Mouse (Mus musculus): ENCODE results near the gene Ints5. TPM values are rescaled to one million over a fixed set of nuclear protein-coding genes. Genes with fewer than 3 reads are reported as not detected.

The Ints5 gene
- 10 to 100 TPM; 30.2 to 43.9 TPM for polyA plus RNA-seq (2012; fragmentation: generic; extraction: Trizol)

DNA sequence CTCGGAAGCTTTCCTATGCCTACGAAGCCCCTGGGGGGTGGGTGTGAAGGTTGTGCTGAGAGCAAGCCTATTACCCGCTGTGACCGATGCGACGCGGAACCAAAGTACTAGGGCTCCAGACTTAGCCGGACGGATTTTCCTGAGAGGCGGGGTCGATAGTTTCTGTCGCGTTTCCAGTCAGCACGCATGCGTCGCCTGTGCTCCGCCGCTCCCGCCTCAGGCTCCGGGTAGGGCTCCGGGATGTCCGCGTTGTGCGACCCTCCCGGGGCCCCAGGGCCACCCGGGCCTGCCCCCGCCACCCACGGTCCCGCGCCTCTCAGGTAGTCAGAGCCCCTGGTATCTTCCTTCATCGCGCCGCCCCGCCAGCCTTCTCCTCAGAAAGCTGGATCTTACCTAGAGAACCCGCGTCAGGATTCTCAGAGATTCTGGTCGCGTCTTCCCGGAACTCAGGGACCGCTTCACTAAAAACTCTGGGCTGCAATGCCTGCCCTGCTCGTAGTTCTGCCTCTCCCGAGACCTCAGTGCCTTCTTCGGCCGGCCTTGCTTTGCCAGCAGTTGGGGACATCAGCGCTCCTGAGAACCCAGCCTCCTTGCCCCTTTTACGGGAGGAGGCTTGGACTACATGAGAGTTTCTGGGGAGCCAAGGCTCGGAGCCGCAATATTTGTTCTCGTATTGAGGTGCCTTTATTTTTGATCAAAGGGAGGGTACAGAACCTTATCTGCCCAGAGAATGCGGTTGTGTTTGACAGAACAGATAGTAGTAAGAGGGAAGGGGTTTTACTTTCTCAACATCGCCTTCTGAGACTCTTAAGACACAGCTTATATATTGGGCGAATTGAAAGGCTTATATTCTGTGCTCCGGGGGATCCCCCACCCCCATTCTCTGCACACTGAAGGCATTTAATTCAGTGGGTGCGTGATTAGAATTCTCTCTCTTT lies at the start of gene Ints5:
Gene Ints5, plus strand, starts transcription at position 177 of the 938 bp plus-strand sequence.

GRCm38 (mm10) chr19:8850402-8850901 lies 42.4 kb upstream of the Ints5 start, which contains the start of gene Lrrn4cl:
Gene Lrrn4cl (plus strand): TSS chr19:8850768.

DNA sequence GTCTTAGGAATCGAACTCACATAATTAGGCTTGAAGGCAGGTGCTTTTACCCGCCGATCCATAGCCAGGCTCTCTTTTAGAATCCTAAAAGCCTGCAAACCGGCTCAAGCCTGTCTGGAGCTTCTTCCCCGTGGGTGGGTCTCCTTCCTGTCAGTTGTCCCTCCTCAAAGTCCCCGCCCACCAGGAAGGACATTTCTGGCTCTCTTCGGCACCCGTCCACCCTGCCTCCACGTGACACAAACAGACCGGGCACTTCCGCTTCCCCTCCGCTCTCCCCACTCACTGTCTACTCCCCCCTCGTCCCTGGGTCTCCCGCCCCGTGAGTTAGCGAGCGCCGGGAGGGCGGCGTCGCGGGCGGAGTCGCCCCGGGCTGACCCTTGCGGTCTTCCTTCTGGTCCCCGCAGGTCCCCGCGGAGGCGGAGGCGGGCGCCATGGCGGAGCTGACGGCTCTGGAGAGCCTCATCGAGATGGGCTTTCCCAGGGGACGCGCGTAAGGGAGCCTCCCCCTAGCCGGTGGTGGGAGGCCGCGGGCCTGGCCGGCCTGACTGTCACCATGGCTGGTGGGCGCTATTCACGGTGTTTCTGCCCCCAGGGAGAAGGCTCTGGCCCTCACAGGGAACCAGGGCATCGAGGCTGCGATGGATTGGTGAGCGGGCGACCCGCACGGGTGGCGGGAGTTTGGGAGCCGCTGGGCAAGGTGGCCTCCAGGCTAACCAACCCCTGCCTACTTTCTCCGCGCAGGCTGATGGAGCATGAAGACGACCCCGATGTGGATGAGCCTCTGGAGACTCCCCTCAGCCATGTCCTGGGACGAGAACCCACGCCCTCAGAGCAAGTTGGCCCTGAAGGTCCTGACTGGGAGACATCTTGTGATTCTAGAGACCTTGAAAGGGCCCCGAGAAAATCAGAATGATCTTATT lies 21.3 kb upstream of the Ints5 start, which contains the start of gene Ubxn1:
Gene Ubxn1, plus strand, starts transcription at position 230 of the 920 bp plus-strand sequence.

GRCm38 (mm10) chr19:8880311-8881033 lies 12.3 kb upstream of the Ints5 start, which contains the start of gene Uqcc3:
Gene Uqcc3 (minus strand): TSS chr19:8880923.

GRCm38 (mm10) chr19:8883616-8884015 lies 9.2 kb upstream of the Ints5 start, which contains the start of the genes Lbhd1 and Gm49403:
Gene Lbhd1 (plus strand): TSS chr19:8883732.
Gene Gm49403 (plus strand): TSS chr19:8883930.

DNA sequence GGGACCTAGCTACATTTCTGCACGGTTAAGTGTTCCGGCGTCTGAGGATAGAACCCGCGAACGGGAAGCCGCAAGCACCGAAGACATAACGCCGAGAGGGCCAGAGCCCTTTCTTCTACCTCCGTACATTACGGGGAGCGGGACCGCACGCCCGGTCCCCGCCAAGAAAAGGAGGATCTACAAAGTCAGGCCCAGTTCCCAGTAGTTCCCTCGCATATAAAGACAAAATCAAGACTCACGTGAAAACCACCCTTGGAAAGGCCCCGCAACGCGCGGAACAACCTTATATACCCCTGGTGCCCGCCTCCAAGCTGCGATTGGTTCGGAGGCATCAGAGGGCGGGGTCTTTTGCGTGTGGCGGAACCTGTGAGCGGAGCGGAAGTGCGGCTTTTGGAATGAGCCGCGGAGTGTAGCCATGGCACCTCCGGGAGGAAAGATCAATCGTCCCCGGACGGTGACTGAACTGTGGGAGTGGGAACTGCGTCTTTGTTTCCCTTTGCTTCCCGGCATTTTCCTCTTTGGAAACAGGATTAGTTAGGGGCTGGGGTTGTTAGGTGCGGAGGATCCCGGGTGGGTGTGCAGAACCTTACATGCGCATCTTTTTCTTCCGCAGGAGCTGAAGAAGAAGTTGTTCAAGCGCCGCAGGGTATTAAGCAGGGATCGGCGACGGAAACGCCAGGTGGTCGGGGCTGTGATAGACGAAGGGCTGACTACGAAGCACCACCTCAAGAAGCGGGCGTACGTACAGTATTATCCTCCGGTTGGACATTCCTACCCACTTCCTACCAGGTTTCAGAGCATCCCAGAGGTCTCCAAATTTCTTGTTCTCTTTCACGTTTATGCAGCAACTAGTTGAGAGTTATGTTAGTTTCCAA lies 4.1 kb upstream of the Ints5 start, which contains the start of the genes 1810009A15Rik and Gm49416:
Gene 1810009A15Rik, plus strand, starts transcription at position 343 of the 875 bp plus-strand sequence.
Gene Gm49416, plus strand, starts transcription at position 416 of the 875 bp plus-strand sequence.

GRCm38 (mm10) chr19:8897865-8898495 lies 5.2 kb downstream of the Ints5 start, which contains the start of gene Ganab:
Gene Ganab (plus strand): TSS chr19:8898071.

GRCm38 (mm10) chr19:8920073-8920736 lies 27.4 kb downstream of the Ints5 start, which contains the start of gene B3gat3:
Gene B3gat3 (plus strand): TSS chr19:8920374.

DNA sequence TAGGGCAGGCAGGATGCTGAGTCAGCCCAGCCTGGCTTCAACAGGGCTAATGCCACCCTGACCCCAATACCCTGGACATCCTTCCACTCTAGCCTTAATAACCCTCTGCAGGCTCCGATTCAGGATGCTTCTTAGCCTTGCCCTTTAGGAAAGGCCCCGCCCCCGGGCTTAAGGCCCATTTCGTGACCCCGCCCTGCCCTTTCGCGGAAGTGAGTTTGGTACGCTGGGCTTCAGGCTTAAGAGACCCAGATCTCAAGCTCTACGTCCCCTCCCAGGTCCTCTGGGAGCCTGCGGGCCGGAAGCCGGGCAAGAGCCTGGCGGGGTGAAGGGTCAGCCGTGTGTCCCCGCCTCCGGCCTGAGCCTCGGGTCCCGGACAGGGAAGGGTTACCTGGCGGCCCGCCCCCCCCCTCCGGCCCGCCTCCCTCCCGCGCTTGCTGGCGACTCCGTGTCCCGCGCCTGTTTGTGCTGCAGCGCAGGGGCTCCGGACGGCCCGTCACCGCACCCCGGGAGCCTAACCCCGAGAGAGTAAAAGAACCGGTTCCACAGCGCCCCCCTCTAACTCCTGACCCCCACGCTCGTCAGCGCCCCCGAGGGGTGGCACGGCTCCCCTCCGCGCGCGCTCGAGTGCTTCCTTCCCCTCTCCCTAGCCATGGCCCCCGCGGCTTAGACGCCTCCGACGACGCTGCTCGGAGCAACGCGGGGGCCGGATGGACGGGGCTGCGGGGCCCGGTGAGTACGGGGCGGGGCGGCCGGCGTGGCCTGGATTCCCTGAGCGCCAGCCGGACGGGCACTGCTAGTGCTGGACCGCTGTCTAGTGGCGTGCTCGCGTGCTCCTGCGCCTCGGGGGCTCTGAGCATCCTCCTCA lies 36.7 kb downstream of the Ints5 start, which contains the start of the genes Rom1 and Eml3:
Gene Rom1, minus strand, starts transcription at position 133 of the 865 bp plus-strand sequence.
Gene Eml3, plus strand, starts transcription at position 329 of the 865 bp plus-strand sequence.

GRCm38 (mm10) chr19:8941515-8942217 lies 48.9 kb downstream of the Ints5 start, which contains the start of gene Mta2:
Gene Mta2 (plus strand): TSS chr19:8941875.

Other genes starting within 250 kb of the Ints5 start
- gene Chrm1, start 229.2 kb upstream of the Ints5 start, polyA plus RNA-seq (2012; fragmentation: generic; extraction: Trizol) = under 1 TPM; 0.01 to 0.09 TPM
- gene Slc3a2, start 169.6 kb upstream of the Ints5 start, polyA plus RNA-seq (2012; fragmentation: generic; extraction: Trizol) = 100 to 1,000 TPM; 109 to 260 TPM
- gene Wdr74, start 157.2 kb upstream of the Ints5 start, polyA plus RNA-seq (2012; fragmentation: generic; extraction: Trizol) = 100 to 1,000 TPM in 1 of 2 experiments, 10 to 100 TPM in 1; 60.8 to 195 TPM
- gene 1700092M07Rik, start 152.3 kb upstream of the Ints5 start, polyA plus RNA-seq (2012; fragmentation: generic; extraction: Trizol) = 1 to 10 TPM; 1.5 to 1.8 TPM
- 100 to 1,000 TPM in 1 of 2 experiments, 10 to 100 TPM in 1; 33.2 to 112 TPM for gene Stx5a, start 151.6 kb upstream of the Ints5 start, polyA plus RNA-seq (2012; fragmentation: generic; extraction: Trizol)
- 100 to 1,000 TPM in 1 of 2 experiments, 10 to 100 TPM in 1; 63.1 to 106 TPM for gene Nxf1, start 135.9 kb upstream of the Ints5 start, polyA plus RNA-seq (2012; fragmentation: generic; extraction: Trizol)
- gene Tmem223, start 122.0 kb upstream of the Ints5 start, polyA plus RNA-seq (2012; fragmentation: generic; extraction: Trizol) = 100 to 1,000 TPM; 211 to 253 TPM
- 10 to 100 TPM; 43.2 to 61.1 TPM for gene Tmem179b, start 118.5 kb upstream of the Ints5 start, polyA plus RNA-seq (2012; fragmentation: generic; extraction: Trizol)
- gene Taf6l, start 106.6 kb upstream of the Ints5 start, polyA plus RNA-seq (2012; fragmentation: generic; extraction: Trizol) = 10 to 100 TPM; 24.9 to 37.5 TPM
- 100 to 1,000 TPM; 100 to 147 TPM for gene Polr2g, start 94.4 kb upstream of the Ints5 start, polyA plus RNA-seq (2012; fragmentation: generic; extraction: Trizol)
- gene Zbtb3, start 90.5 kb upstream of the Ints5 start, polyA plus RNA-seq (2012; fragmentation: generic; extraction: Trizol) = 1 to 10 TPM; 2.6 to 5.2 TPM
- 10 to 100 TPM in 1 of 2 experiments, 1 to 10 TPM in 1; 1.9 to 14.9 TPM for gene Ttc9c, start 73.7 kb upstream of the Ints5 start, polyA plus RNA-seq (2012; fragmentation: generic; extraction: Trizol)
- 10 to 100 TPM in 1 of 2 experiments, 1 to 10 TPM in 1; 7.6 to 49.9 TPM for gene Hnrnpul2, start 73.0 kb upstream of the Ints5 start, polyA plus RNA-seq (2012; fragmentation: generic; extraction: Trizol)
- 1 to 10 TPM in 1 of 2 experiments, under 1 TPM in 1; 0.19 to 1.1 TPM for gene AC129217.1, start 63.2 kb upstream of the Ints5 start, polyA plus RNA-seq (2012; fragmentation: generic; extraction: Trizol)
- 10 to 100 TPM; 11.7 to 29.0 TPM for gene Bscl2, start 55.5 kb upstream of the Ints5 start, polyA plus RNA-seq (2012; fragmentation: generic; extraction: Trizol)
- under 1 TPM; 0.04 to 0.41 TPM for gene Gng3, start 53.8 kb upstream of the Ints5 start, polyA plus RNA-seq (2012; fragmentation: generic; extraction: Trizol)
- gene Lrrn4cl, start 42.2 kb upstream of the Ints5 start, polyA plus RNA-seq (2012; fragmentation: generic; extraction: Trizol) = 1 to 10 TPM in 1 of 2 experiments, under 1 TPM in 1; 0.08 to 7.0 TPM
- 100 to 1,000 TPM; 240 to 270 TPM for gene Ubxn1, start 21.5 kb upstream of the Ints5 start, polyA plus RNA-seq (2012; fragmentation: generic; extraction: Trizol)
- gene Uqcc3, start 12.1 kb upstream of the Ints5 start, polyA plus RNA-seq (2012; fragmentation: generic; extraction: Trizol) = 10 to 100 TPM; 63.8 to 97.9 TPM
- gene Lbhd1, start 9.3 kb upstream of the Ints5 start, polyA plus RNA-seq (2012; fragmentation: generic; extraction: Trizol) = 1 to 10 TPM; 3.4 to 3.7 TPM
- gene Gm49403, start 9.1 kb upstream of the Ints5 start, polyA plus RNA-seq (2012; fragmentation: generic; extraction: Trizol) = not detected
- gene 1810009A15Rik, start 4.2 kb upstream of the Ints5 start, polyA plus RNA-seq (2012; fragmentation: generic; extraction: Trizol) = 100 to 1,000 TPM in 1 of 2 experiments, 10 to 100 TPM in 1; 73.9 to 176 TPM
- gene Gm49416, start 4.1 kb upstream of the Ints5 start, polyA plus RNA-seq (2012; fragmentation: generic; extraction: Trizol) = under 1 TPM in 1 of 2 experiments, not detected in 1; 0.18 TPM
- gene Ganab, start 5.1 kb downstream of the Ints5 start, polyA plus RNA-seq (2012; fragmentation: generic; extraction: Trizol) = 100 to 1,000 TPM in 1 of 2 experiments, 10 to 100 TPM in 1; 43.4 to 137 TPM
- 10 to 100 TPM; 56.0 to 67.8 TPM for gene B3gat3, start 27.4 kb downstream of the Ints5 start, polyA plus RNA-seq (2012; fragmentation: generic; extraction: Trizol)
- 10 to 100 TPM in 1 of 2 experiments, 1 to 10 TPM in 1; 5.9 to 12.1 TPM for gene Rom1, start 36.4 kb downstream of the Ints5 start, polyA plus RNA-seq (2012; fragmentation: generic; extraction: Trizol)
- 10 to 100 TPM; 30.0 to 62.2 TPM for gene Eml3, start 36.5 kb downstream of the Ints5 start, polyA plus RNA-seq (2012; fragmentation: generic; extraction: Trizol)
- 10 to 100 TPM; 55.6 to 94.0 TPM for gene Mta2, start 48.9 kb downstream of the Ints5 start, polyA plus RNA-seq (2012; fragmentation: generic; extraction: Trizol)
- gene Tut1, start 60.8 kb downstream of the Ints5 start, polyA plus RNA-seq (2012; fragmentation: generic; extraction: Trizol) = 10 to 100 TPM; 16.0 to 17.5 TPM
- 1,000 to 10,000 TPM in 1 of 2 experiments, 100 to 1,000 TPM in 1; 710 to 2,782 TPM for gene Eef1g, start 74.0 kb downstream of the Ints5 start, polyA plus RNA-seq (2012; fragmentation: generic; extraction: Trizol)
- gene Ahnak, start 96.3 kb downstream of the Ints5 start, polyA plus RNA-seq (2012; fragmentation: generic; extraction: Trizol) = 100 to 1,000 TPM in 1 of 2 experiments, 10 to 100 TPM in 1; 26.0 to 103 TPM
- not detected for gene Scgb1a1, start 195.0 kb downstream of the Ints5 start, polyA plus RNA-seq (2012; fragmentation: generic; extraction: Trizol)
- 1 to 10 TPM; 3.0 to 6.1 TPM for gene Asrgl1, start 242.6 kb downstream of the Ints5 start, polyA plus RNA-seq (2012; fragmentation: generic; extraction: Trizol)

Data from C3H10T1/2 (cell line).